In genomic region chr14:47820571-47821143, GRCm38 (mm10) we compare ENCODE assay signal across 15 mouse cellular contexts.
A peak's percentile ranks its signal among the peaks of the same experiment; 100 is the strongest.
DNase-seq lines count a peak whose midpoint lies in the region; ATAC-seq lines count a peak whose summit lies in the region.
"Had no signal": no experiment of that assay in that cellular context is flagged by ENCODE, and none has a peak within 500 bp of the region (broad histone marks: within the 10 kb centered on the region; RNA-seq: fewer than 3 reads in every experiment).

No protein-coding gene starts in this region.

- H3K27ac ChIP-seq in neural tube, embryonic 14.5 days (ENCODE audit: low read depth, low read length), result no peak overlapping the region
- no peak overlapping the region for H3K27ac ChIP-seq in forebrain, embryonic 16.5 days (ENCODE audit: low read length)
- H3K27ac ChIP-seq: embryonic facial prominence, embryonic 12.5 days; limb, embryonic 15.5 days; lung, embryonic 15.5 days had no signal

- no peaks in the 10 kb centered on the region for H3K4me1 ChIP-seq in neural tube, embryonic 14.5 days (ENCODE audit: control insufficient read depth, insufficient read depth, low read length)
- 0 out of 2 replicates have a peak, but pooled peaks cover 2% of the 10 kb centered on the region for H3K4me1 ChIP-seq in forebrain, embryonic 16.5 days (replicated peaks; ENCODE audit: control insufficient read depth, insufficient read depth, low read length)
- H3K4me1 ChIP-seq: embryonic facial prominence, embryonic 12.5 days had no signal

- H3K9me3 ChIP-seq in neural tube, embryonic 14.5 days (ENCODE audit: control insufficient read depth, low read length), result no peaks in the 10 kb centered on the region
- no peaks in the 10 kb centered on the region for H3K9me3 ChIP-seq in forebrain, embryonic 16.5 days (ENCODE audit: control insufficient read depth, low read length)
- H3K9me3 ChIP-seq: embryonic facial prominence, embryonic 12.5 days; limb, embryonic 15.5 days; lung, embryonic 15.5 days had no signal

- WGBS in neural tube, embryonic 14.5 days, result 59% methylated on average over 13 of the region's 13 CpGs
- 53% methylated on average over 13 of the region's 13 CpGs for WGBS in forebrain, embryonic 16.5 days

- H3K9ac ChIP-seq in neural tube, embryonic 14.5 days (replicated peaks; ENCODE audit: low read depth, low read length), result no peak overlapping the region
- H3K9ac ChIP-seq in forebrain, embryonic 16.5 days (replicated peaks; ENCODE audit: low read depth, low read length), result no peak overlapping the region; the same call in 1 of the 2 replicates
- H3K9ac ChIP-seq: embryonic facial prominence, embryonic 12.5 days; limb, embryonic 15.5 days; lung, embryonic 15.5 days had no signal

- peak; percentile 59; the same call in 1 of the 2 replicates for ATAC-seq in neural tube, embryonic 14.5 days (ENCODE audit: low read depth)
- peak; percentile 87 for ATAC-seq in forebrain, embryonic 16.5 days
- ATAC-seq in megakaryocyte progenitor cell, adult 5-6 weeks (replicated peaks; ENCODE audit: poor library complexity), result peak; percentile 56

- H3K27me3 ChIP-seq in neural tube, embryonic 14.5 days (ENCODE audit: control insufficient read depth, insufficient read depth, low read length), result no peaks in the 10 kb centered on the region
- no peaks in the 10 kb centered on the region for H3K27me3 ChIP-seq in forebrain, embryonic 16.5 days (replicated peaks; ENCODE audit: control insufficient read depth, insufficient read depth, low read length)
- H3K27me3 ChIP-seq: embryonic facial prominence, embryonic 12.5 days; limb, embryonic 15.5 days; lung, embryonic 15.5 days had no signal

- H3K36me3 ChIP-seq in neural tube, embryonic 14.5 days (ENCODE audit: control insufficient read depth, insufficient read depth, low read length), result no peaks in the 10 kb centered on the region
- no peaks in the 10 kb centered on the region for H3K36me3 ChIP-seq in forebrain, embryonic 16.5 days (ENCODE audit: control insufficient read depth, insufficient read depth)
- H3K36me3 ChIP-seq: embryonic facial prominence, embryonic 12.5 days; limb, embryonic 15.5 days; lung, embryonic 15.5 days had no signal

- no peak overlapping the region for H3K4me2 ChIP-seq in neural tube, embryonic 14.5 days (ENCODE audit: low read depth, low read length)
- no peak overlapping the region for H3K4me2 ChIP-seq in forebrain, embryonic 16.5 days (ENCODE audit: low read length)
- H3K4me2 ChIP-seq: embryonic facial prominence, embryonic 12.5 days; limb, embryonic 15.5 days; lung, embryonic 15.5 days had no signal

- no peak overlapping the region for H3K4me3 ChIP-seq in neural tube, embryonic 14.5 days (ENCODE audit: low read depth, low read length)
- H3K4me3 ChIP-seq in forebrain, embryonic 16.5 days (replicated peaks; ENCODE audit: low read length), result no peak overlapping the region
- H3K4me3 ChIP-seq: embryonic facial prominence, embryonic 12.5 days; limb, embryonic 15.5 days; lung, embryonic 15.5 days had no signal

- peak; percentile 20 to 26 for DNase-seq in layer of hippocampus, postnatal 10 days (ENCODE audit: low spot score in 2 of 2)
- DNase-seq in layer of hippocampus, postnatal 25 days (ENCODE audit: extremely low spot score in 1 of 2, low spot score in 1 of 2), result no peak
- DNase-seq in neural tube, embryonic 10.5 days (ENCODE audit: extremely low spot score, low spot score), result no peak
- no peak for DNase-seq in adrenal gland, postnatal 4 days (ENCODE audit: low spot score in 2 of 2)
- DNase-seq: adrenal gland, adult 2 months; cerebellum, adult 9-10 months; gastrocnemius, postnatal 10 days; kidney, adult 2 months; kidney, postnatal 4 days had no signal

Comparison
In these comparisons a context has a peak if more than half of its experiments do, and no peak if none do; other contexts are left out.
1. DNase-seq: peak in layer of hippocampus, postnatal 10 days (2 of 2); none in layer of hippocampus, postnatal 25 days (0 of 2), neural tube, embryonic 10.5 days (single experiment) and adrenal gland, postnatal 4 days (0 of 2).
2. Peak in every context shown above with its lines, with median percentiles within 50 percentile points of each other: ATAC-seq.